Mouse (Mus musculus) layer of hippocampus, postnatal 14 days (tissue): ENCODE results near the gene Pdxp. TPM values are rescaled to one million over a fixed set of nuclear protein-coding genes. Genes with fewer than 3 reads are reported as not detected.

Experiments
- DNase-seq, 2 experiments: peaks; one replicate each; pipeline ENCODE4 v3.0.0; 2021 to 2022; ENCODE audit warnings: low spot score in 2 of 2, mixed read lengths in 1 of 2
- total RNA-seq, 2 experiments: library from RNA; stranded (reverse); gene quantifications; 2 replicates each; pipeline ENCODE4 v1.2.3; 2021

Pdxp gene
- total RNA-seq, 2 experiments from 2014 or later = 141 to 146 TPM

DNA sequence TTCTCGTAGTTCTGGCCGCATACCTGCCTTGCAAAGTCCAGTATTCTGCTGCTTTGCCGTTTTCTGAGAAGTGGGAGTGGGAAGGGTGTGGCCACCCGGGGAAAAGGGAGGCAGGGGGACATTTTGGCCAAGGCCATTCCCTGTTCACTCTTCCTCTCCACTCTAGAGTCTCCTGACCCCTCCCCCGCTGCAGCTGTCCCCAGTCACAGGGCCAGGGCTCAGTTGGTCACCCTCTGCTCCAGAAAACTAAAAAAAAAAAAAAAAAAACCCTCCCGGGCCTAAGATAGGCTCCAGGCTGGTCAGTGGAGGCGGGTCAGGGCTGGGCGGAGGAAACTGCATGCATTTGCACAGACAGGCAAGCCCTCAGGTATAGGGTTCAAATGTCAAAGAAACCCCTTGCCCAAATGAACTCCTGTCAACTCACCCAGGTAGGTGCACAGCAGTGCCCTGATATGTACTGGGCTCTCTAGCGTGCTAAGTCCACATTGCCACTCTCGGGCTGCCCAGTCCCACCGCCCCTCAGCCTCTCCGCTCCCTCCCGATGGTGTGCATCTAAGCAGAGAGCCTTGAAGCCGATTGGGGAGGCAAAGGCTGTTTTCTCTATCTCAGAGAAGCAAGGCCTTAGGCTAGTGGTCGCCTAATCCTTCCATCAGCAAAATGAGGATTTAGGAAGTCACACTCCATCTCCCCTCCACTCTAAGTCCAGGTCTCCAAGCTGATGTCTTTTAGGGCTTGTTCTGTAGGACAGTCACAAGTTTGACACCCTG is 13.5 kb downstream of the Pdxp start:
- DNase-seq = no peak

DNA sequence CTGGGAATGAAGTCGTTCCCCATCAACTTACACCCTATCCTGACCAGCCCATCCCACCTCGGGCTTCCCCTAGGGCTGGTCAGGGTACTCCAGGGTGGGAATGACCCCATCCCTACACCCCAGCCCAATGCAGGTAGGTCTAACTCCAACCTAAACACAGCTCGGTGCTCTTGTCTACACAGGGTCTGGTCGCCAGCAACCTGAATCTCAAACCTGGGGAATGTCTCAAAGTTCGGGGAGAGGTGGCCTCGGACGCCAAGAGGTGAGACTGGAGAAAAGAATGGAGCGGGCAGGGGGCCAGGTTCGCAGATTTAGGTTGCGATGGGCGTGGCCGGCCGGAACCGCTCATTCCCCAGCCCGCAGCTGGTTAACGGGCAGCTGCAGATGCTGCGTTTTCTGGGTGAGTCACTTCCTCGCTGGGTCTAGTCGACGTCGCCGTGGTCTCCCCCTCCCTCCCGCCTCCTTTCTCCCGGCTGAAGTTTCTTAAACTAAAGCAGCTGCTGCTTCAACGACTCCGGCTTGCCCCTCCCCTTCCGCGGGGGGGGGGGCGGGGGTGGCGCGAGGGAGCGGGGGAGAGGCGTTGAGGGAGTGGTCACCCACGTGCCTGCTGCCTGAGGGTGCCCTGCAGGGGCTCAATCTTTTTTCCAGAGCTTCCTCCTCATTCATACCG is 14.2 kb downstream of the Pdxp start:
- no peak for DNase-seq

DNA sequence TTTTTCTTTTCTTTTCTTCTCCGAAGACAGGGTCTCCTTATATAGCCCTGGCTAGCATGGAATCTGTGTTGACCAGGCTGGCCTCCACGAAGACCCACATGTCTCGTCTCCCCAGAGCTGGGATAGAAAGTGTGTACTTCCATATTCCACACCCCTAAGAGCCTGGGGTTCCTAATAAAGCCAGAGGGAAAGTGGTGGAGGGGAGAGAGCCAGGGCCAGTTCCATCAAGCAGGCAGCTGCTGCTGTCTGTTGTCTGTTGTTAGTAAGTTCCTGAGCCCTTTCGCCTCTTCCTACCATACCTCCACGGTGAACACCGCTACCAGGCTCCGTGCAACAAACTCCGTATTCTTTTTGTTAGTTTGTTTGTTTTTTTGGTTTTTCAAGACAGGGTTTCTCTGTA is 14.8 kb downstream of the Pdxp start:
- DNase-seq = no peak

DNA sequence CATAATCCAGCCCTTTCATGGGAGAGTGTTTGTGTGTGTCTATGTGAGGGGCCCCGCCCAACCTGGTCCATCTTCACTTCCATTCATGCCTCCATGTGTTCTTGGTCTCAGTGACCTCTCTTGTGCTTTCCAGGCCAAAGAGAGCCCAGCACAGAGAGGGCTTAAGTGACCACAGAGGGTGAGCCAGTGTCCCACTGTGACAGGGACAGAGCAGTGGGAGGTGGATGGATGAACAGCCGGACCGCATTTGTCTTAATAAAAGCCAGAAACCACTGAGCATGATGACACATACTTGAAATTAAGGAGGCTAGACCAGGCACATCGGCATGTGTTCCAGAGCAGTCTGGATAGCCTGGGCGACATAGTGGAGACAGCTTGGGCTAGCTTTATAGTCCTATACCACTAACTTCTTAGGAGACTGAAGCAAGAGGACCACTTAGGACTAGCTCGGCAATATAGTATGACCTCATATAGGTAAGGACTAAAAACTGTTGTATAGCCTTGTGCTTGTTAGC is 16.5 kb downstream of the Pdxp start:
- no peak for DNase-seq

DNA sequence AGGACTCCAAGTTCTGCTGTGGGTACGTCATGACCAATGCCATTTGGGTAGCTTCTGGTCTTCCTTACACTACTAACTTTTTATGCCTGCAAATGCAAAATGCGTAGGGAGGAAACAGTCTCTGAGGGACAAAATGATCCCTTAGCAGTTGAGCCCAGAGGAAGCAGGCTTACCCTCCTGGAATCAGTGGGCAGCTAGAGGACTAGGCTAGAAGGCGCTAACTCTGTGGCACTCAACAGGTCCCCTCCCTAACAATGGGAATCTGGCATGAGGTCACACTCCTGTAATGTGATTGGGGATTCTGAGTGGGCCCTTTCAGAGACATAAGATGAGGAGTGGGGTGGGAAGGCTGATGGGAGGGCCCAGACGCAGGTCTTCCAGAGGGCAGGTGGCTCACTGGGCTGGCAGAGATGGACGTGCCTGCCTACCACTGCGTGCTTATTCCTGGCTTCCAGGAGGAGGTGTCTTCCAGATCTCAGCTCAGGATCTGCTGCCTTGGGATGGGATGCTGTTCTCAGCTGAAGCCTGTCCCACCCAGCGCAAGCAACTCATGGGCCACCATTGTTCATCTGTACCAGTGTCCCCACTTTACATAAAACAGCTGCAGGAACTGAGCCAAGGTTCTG is 17.2 kb downstream of the Pdxp start:
- no peak for DNase-seq

DNA sequence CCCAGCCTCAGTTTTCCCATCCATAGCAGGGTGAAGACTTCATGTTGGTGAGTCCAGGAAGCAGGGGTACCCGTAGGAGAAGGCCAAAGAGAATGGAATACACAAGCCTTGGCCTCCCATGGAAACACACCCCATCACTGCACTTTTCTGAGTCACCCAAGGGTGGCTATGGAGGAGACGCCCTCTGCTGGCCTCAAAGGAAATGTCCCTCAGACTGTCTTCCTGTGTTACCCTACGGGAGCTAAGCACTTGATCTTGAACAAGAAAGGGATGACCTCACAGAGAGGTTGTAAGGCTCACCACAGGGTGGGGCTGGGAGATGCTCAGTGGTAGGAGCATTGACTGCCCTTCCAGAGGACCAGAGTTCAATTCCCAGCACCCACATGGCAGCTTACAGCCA is 17.9 kb downstream of the Pdxp start:
- DNase-seq = no peak

DNA sequence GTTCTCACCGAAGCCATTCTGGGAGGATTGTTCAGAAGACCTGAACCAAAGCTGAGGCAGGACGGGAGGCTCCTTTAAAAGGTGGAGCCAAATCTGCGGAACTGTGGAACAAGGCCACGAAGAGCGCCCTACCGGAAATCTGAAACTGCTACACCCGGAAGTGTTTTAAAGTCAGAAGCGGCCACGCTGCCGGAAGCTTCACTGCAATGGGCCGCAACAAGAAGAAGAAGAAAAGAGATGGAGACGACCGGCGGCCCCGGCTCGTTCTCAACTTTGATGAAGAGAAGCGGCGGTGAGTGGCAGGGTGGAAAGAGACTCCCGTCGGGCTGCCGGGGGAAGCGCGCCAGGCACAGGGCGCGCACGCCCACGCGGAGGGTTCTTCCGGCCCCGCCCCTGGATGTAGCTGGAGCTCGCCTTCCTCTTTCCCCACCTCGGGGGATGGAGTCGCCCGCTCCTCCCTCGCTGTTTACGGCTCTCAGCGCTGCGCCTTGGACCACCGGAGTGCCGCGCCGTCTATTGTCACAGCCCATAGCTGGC is 21.1 kb downstream of the Pdxp start, which contains the start of gene Nol12:
Gene Nol12 (plus strand): TSS at position 150 of the 537 bp plus-strand sequence.
- peak; percentile 89 to 93 for DNase-seq

DNA sequence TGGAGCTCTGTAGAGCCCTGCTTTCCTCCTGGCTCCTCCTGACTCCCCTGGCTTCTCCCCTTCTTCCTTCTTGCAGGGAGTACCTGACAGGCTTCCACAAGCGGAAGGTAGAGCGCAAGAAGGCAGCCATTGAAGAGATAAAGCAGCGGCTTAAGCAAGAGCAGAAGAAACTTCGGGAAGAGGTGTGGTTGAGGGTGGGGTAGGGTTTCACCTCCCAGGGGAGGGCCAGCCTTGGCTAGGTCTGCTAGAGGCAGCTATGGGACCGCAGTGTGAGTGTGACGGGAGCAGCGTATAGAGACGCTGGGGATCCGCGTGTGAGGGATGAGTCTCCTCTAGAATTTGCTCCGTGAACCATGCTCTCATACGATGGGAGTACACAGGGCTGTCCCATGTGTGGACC is 22.7 kb downstream of the Pdxp start:
- DNase-seq = no peak

DNA sequence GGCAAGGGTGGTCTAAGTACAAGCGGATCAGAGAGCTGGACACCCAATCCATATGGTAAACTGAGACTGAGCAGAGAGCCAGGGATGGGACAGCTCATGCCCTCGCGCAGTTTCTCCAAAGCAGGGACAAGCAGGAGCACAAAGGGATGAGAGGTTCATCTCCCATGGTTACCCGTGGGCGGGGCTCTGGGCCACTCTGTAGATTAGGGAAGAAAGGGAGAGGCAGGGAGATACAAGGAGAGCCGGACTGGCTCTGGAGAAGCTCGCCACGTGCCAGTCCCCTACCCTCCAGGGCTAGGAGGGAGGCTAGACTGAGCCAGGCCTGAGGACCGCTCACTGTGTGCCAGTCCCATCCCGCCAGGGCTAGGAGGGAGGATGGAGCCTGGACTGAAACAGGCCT is 23.6 kb downstream of the Pdxp start:
- no peak for DNase-seq

DNA sequence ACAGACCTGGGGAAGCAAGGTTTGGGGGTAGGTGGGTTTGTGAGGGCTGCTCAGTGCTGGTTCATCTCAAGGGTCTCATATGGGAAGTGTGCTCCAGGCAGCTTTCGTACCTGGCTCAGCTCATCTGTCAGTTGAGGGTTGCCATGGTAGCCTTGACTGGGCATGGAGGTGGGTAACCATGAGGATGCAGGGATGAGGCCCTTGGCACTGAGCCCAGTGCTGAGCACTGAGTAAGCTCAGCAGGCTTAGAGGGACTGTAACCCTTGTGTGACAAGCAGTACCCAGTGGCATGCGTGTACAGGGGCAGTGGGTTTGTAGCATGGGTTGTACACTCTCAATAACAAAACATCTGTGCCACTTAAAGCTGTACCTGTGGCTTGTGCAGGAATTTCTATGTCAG is 24.2 kb downstream of the Pdxp start:
- DNase-seq = no peak

DNA sequence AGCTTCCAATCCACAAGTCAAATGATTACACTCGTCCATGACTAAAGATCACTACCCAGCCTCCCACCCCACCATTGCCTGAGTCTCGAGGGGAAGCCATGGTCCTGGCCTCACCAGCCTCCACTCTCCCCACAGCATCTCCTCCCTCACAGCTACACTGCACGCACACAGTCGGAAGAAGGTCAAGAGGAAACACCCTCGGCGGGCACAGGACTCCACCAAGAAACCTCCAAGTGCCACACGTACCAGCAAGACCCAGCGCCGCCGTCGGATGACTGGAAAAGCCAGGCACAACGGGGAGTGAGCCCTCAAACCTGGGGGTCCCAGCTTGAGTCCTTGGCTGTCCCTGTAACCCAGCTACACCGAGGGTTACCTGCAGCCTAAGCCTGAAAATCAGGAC is 26.6 kb downstream of the Pdxp start:
- DNase-seq = no peak

DNA sequence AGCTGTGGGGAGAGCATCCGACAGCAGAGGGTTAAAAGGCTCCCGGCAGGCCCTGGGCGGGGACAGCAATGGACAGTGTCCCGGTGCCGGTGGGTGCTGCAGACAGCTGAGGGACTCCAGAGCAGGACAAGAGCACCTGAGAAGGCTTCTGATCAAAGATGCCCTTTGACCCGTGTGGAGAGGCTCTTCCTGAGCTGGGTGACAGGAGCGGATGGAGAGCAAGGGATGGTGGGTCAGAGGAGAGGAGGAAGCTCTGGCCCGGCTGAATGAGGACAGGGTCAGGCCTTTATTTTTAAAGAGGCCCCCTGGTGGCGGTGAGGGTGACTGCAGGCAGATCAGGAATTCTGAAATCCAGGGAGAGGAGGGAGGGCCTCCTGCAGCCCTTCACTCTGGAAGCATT is 28.9 kb downstream of the Pdxp start:
- peak; percentile 84 for DNase-seq

DNA sequence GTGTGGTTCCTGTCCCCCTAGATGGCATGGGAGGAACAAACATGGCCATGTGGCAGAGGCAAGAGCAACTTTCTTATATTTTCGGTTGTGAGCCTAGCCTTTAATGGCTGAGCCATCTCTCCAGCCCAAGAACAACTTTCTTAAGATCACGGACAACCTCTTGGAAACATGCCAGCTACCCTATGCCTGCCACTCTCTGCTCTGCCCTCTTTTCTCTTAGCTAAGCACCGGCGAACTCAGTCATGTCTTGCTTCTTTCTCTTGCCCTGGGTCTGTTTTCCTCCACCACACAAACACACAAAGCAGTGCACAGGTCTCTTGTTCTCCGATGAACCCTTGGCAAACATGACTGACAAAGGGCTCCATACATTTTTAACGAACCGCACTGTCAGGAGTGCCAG is 32.5 kb downstream of the Pdxp start:
- DNase-seq = no peak

DNA sequence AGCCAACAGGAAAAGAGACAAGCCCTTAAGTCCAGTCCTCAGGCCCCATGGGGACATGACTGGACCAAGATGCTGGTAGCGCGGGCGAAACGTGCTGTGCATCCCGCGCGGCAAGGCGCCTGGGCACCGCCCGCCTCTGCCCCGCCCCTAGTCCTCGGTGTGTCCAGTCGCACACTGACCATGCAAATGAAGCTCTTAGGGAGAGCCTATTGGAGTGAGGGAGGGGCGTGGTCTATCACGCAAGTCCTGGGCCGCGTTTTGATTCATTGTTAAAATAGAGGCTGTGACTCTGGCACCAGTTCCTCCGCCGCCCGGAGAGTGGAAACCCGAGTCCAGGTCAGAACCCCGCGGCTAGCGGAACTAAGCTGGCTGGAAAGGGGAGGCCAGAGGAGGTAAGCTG is 33.9 kb downstream of the Pdxp start, which contains the start of gene Triobp:
Gene Triobp (plus strand): TSS at position 68 of the 400 bp plus-strand sequence.
- peak; percentile 66 to 91 for DNase-seq

DNA sequence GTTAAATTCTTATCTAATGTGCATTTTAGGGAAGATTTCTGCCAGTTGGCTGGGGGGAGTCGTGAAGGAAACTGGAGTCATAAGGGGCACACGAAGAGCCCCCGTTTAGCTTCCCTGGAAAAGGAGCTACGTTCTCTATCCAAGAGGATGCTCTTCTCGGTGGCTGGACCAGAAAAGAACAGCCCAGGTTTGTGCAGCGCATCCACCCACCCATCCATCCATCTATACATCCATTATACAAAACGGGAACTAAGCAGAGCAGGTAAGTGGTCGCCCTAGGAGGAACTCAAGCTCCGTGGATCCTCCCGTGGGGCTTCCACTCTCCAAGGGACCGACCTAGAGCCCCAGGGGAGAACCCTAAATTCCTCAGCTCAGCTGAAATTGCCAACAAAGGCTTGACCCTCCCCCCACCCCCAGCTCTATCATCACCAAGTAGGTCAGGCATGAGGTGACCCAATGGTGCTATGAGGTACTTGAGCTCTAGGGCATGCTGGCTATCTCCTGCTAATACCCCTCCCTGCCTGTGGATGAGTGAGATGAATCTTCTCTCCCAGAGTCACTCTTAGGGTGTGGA is 34.5 kb downstream of the Pdxp start:
- DNase-seq = no peak

DNA sequence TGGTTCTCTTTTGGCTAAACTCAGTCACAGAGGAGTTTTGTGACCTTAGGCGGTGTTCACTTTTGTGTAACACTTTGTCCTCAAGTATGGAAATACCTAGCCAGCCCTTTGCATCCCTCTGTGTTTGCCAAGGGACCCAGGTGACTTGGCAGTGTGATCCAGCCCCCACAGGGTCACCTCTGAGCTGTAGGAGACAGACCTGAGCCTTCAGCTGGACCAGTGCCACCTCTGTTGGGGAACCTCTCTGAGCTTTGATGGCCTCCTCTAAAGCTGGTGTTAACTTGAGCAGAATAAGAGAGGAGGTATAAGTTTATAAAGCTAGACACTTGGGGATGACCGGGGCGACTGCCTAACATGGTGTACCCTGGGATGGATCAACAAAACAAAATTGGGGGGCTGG is 35.2 kb downstream of the Pdxp start:
- no peak for DNase-seq

DNA sequence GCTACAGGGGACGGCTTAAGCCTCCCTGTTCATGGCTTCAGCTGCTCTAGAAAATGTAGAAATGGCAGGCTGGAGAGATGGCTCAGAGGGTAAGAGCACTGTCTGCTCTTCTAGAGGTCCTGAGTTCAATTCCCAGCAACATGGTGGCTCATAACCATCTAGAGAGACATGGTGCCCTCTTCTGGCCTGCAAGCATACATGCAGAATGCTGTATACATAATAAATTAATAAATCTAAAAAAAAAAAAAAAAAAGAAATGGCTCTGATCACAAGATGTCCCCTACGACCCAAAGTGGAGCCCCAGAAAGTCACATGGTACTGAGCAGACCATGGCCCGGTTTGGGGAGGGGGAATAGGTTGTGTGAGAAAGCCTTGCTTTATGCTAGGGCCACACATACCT is 41.9 kb downstream of the Pdxp start:
- no peak for DNase-seq

DNA sequence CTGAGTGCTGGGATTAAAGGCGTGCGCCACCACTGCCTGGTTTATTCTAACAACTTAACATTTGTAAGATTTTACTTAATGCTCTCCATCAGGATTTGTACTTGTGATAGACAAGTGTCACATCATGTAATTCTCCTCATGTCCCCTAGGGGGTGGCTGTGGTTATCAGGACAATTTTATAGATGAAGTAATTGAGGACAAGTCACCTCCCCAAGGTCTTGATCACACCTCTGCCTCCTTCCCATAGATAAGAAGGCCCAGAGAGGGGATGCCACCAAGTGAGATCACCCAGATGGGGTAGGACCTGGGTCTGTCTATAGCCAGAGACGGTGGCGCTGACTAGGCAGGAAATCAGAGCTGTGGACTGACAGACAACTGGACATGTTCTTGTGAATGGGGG is 42.6 kb downstream of the Pdxp start:
- DNase-seq = no peak

DNA sequence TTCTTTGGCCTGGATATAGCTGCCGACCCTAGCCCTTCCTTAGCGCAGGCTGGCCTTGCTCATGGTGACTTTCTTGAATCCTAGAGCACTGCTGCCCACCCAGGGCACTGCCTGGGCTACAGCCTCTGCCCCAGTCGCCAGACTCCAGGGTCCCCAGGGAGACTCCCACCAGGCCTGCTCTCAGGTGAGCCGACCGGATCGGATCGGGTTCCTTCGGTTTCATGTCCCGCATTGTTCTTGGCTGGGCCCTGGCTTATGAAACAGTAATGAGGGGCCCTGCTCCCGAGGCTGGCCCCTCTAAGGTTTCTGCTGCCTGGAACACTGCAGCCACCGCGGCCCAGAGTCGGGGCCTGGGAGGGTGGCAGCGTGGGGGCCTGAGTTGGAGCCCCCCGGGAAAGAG is 43.3 kb downstream of the Pdxp start:
- no peak for DNase-seq

DNA sequence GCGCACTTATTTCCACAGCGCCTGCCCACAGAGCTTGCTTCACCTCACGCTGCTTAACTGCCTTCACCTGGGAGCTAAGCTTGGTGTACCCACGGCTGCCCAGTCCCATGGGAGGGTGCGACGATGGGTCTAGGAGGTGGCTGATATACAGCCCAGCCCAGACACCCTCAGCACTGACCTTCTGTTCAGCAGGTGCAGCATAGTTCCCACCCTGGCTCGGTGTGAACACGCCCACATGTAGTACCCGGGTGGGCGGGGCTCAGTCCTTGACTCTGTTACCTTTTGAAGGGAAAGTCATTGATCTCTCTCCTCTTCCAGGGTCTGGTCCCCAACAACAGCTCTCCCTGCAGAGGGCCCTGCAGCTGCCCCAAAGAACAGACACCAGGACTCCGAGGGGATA is 45.8 kb downstream of the Pdxp start:
- DNase-seq = no peak

DNA sequence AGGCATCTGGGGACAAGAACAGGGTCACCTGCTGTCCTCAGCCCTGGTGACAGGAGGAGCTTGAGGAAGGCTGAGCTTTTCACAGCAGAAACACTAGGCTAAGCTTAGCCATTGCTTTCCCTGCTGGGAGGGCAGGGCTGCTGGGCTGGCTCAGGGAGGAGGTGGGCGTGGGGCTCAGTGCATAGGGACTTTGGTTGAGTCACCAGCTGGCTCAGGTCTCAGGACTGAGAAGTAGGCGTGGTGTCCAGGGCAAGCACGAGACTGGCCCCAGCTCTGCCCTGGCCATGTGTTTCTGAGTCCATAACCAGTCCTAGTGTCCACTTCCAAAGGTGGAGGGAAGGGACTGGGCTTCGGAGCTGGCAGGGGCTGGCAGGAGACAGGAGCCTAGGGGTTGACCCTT is 46.4 kb downstream of the Pdxp start:
- DNase-seq = no peak

DNA sequence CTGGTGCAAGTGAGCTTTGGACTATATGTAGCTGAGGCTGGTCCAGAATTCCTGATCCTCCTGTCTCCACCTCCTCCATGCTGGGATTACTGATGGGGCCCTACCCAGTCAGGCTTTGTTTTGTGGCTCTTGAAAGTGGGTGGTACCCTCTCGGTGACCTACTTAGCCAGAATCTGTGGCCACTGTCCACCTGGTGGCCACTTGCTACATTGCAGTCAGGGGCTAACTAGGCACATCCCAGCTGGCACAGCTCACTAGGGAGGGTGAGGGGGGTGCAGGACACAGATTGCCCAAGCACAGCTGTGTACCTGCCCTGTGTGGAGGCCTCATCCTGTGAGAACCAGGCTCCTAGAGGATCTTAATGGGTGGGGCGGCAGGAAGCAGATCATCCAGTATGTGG is 49.2 kb downstream of the Pdxp start:
- peak in 1 of 2 experiments; percentile 41 for DNase-seq
